Mouse (Mus musculus): ENCODE measurements at regions not wholly inside any gene's neighbourhood (a gene's known extent, or its start where the extent isn't known, plus 50 kb on each side); places are given as distances from the start of the nearest gene placed in this dataset.

- TF ChIP-seq POLR2AphosphoS5 (IDR thresholded peaks at IDR 0.05; ENCODE audit: insufficient replicate concordance, low read depth, low read length) (no peak), GATA1 (IDR thresholded peaks at IDR 0.05; ENCODE audit: borderline replicate concordance, low read length) (no peak), CTCF (IDR thresholded peaks at IDR 0.05; ENCODE audit: low read depth, low read length) (no peak), GATA2 (IDR thresholded peaks at IDR 0.05; ENCODE audit: borderline replicate concordance, low read depth, low read length) (no peak)
Observed at GRCm38 (mm10) chr8:26751651-26752050, 225.5 kb upstream of the Zfp703 start.
